Mouse (Mus musculus): ENCODE results near the gene Klhl33. TPM values are rescaled to one million over a fixed set of nuclear protein-coding genes. Genes with fewer than 3 reads are reported as not detected.
"Not testable (repeated sequence)": the region's sequence is repeated elsewhere in the genome, so short reads cannot be mapped to it uniquely, and the experiment has no call there.

The Klhl33 gene
- polyA plus RNA-seq, 1 experiment = 4.9 TPM

GRCm38 (mm10) chr14:50868211-50868610 is 29.1 kb downstream of the Klhl33 start:
- Histone ChIP-seq H3K4me2 (ENCODE audit: low read depth) (no peak overlapping the region), H3K36me3 (ENCODE audit: control insufficient read depth, insufficient read depth) (peaks cover 22% of the 10 kb centered on the region), H3K79me2 (ENCODE audit: control insufficient read depth, insufficient read depth) (peaks cover 7% of the 10 kb centered on the region), H3ac (ENCODE audit: control insufficient read depth, insufficient read length) (no peak overlapping the region), H3K4me3 (no peak overlapping the region), H3K27me3 (ENCODE audit: control insufficient read depth, insufficient read depth, insufficient read length) (no peaks in the 10 kb centered on the region)
- TF ChIP-seq POLR2A (IDR thresholded peaks at IDR 0.05; ENCODE audit: insufficient read length, low read depth) = no peak
- TF ChIP-seq USF1 (IDR thresholded peaks at IDR 0.05; ENCODE audit: low read depth) = no peak
- TF ChIP-seq REST (IDR thresholded peaks at IDR 0.05; ENCODE audit: insufficient read depth, insufficient read length) = no peak
- TF ChIP-seq MYOG (IDR thresholded peaks at IDR 0.05; ENCODE audit: control insufficient read depth in 1 of 3, insufficient read depth in 1 of 3, insufficient read length in 2 of 3, low read depth in 2 of 3) = no peak
- no peak for TF ChIP-seq CEBPB (IDR thresholded peaks at IDR 0.05; ENCODE audit: insufficient read depth, poor library complexity, severe bottlenecking)
- TF ChIP-seq SRF (IDR thresholded peaks at IDR 0.05; ENCODE audit: control insufficient read depth, insufficient read length, low read depth) = no peak
- TF ChIP-seq TCF12 (IDR thresholded peaks at IDR 0.05; ENCODE audit: insufficient read depth, poor library complexity, severe bottlenecking) = no peak
- TF ChIP-seq MYOD1 (IDR thresholded peaks at IDR 0.05; ENCODE audit: control insufficient read depth in 1 of 3, insufficient read length in 2 of 3, low read depth in 2 of 3) = no peak
- TF ChIP-seq MAX (IDR thresholded peaks at IDR 0.05; ENCODE audit: low read depth) = no peak
- TF ChIP-seq POLR2AphosphoS2 (IDR thresholded peaks at IDR 0.05; ENCODE audit: insufficient read length, low read depth) = no peak
- no peak for TF ChIP-seq E2F4 (IDR thresholded peaks at IDR 0.05; ENCODE audit: insufficient read depth)
- no peak for TF ChIP-seq TCF3 (IDR thresholded peaks at IDR 0.05; ENCODE audit: insufficient read length, low read depth)

DNA sequence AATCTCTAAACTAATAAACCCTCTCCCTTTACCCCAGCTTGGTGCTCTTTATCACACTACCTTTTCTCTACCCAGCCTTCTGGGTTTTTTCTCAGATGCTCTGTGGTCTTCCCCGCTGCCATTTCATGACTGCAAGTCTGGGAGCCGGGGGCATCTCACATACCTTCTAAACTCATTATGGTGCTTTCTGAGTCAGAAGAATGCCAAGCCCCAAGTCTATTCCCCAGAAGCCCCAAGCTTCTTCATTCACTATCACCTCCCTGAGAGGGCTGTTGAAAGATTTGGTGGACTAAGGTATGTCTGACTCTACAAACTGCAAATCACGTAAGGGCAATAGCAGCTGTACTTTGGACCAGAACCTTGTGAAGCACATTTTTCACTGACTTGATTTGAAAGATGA is 30.3 kb downstream of the Klhl33 start:
- H3K4me3 ChIP-seq = no peak overlapping the region
- no peak overlapping the region for H3ac ChIP-seq (ENCODE audit: control insufficient read depth, insufficient read length)
- no peaks in the 10 kb centered on the region for H3K27me3 ChIP-seq (ENCODE audit: control insufficient read depth, insufficient read depth, insufficient read length)
- H3K4me2 ChIP-seq (ENCODE audit: low read depth) = no peak overlapping the region
- H3K36me3 ChIP-seq (ENCODE audit: control insufficient read depth, insufficient read depth) = peaks cover 22% of the 10 kb centered on the region
- no peak for TF ChIP-seq POLR2AphosphoS2 (IDR thresholded peaks at IDR 0.05; ENCODE audit: insufficient read length, low read depth)
- no peak for TF ChIP-seq POLR2A (IDR thresholded peaks at IDR 0.05; ENCODE audit: insufficient read length, low read depth)
- TF ChIP-seq TCF12 (IDR thresholded peaks at IDR 0.05; ENCODE audit: insufficient read depth, poor library complexity, severe bottlenecking) = no peak
- no peak for TF ChIP-seq MYOD1 (IDR thresholded peaks at IDR 0.05; ENCODE audit: control insufficient read depth in 1 of 3, insufficient read length in 2 of 3, low read depth in 2 of 3)
- no peak for TF ChIP-seq MAX (IDR thresholded peaks at IDR 0.05; ENCODE audit: low read depth)
- no peak for TF ChIP-seq CEBPB (IDR thresholded peaks at IDR 0.05; ENCODE audit: insufficient read depth, poor library complexity, severe bottlenecking)
- TF ChIP-seq SRF (IDR thresholded peaks at IDR 0.05; ENCODE audit: control insufficient read depth, insufficient read length, low read depth) = no peak
- TF ChIP-seq REST (IDR thresholded peaks at IDR 0.05; ENCODE audit: insufficient read depth, insufficient read length) = no peak
- no peak for TF ChIP-seq TCF3 (IDR thresholded peaks at IDR 0.05; ENCODE audit: insufficient read length, low read depth)
- TF ChIP-seq USF1 (IDR thresholded peaks at IDR 0.05; ENCODE audit: low read depth) = no peak
- H3K79me2 ChIP-seq (ENCODE audit: control insufficient read depth, insufficient read depth) = peaks cover 7% of the 10 kb centered on the region

DNA sequence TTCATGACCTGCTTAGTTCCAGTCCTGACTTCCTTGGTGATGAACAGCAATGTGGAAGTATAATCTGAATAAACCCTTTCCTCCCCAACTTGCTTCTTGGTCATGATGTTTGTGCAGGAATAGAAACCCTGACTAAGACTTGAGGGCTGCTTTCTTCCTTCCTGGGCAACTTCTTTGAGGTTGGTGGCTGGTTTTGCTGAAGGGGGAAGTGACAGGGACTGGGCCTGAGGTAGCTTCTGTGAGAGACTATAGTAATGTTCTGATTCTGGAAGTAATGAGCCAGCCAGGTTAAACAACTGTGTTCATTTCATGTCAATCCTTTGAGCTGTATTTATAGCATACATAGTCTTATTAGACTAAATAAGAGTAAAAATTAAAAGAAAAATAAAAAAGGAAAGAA is 32.3 kb downstream of the Klhl33 start:
- H3K4me2 ChIP-seq (ENCODE audit: low read depth); H3K4me3 ChIP-seq; H3K79me2 ChIP-seq (ENCODE audit: control insufficient read depth, insufficient read depth); H3ac ChIP-seq (ENCODE audit: control insufficient read depth, insufficient read length); H3K27me3 ChIP-seq (ENCODE audit: control insufficient read depth, insufficient read depth, insufficient read length): not testable (repeated sequence)
- peaks cover 28% of the 10 kb centered on the region for H3K36me3 ChIP-seq (ENCODE audit: control insufficient read depth, insufficient read depth)

- no peak overlapping the region for H3K4me3 ChIP-seq
- no peaks in the 10 kb centered on the region for H3K79me2 ChIP-seq (ENCODE audit: control insufficient read depth, insufficient read depth)
- no peak overlapping the region for H3K4me2 ChIP-seq (ENCODE audit: low read depth)
- H3K27me3 ChIP-seq (ENCODE audit: control insufficient read depth, insufficient read depth, insufficient read length) = no peaks in the 10 kb centered on the region
- TF ChIP-seq REST (IDR thresholded peaks at IDR 0.05; ENCODE audit: insufficient read depth, insufficient read length) (no peak), MYOD1 (IDR thresholded peaks at IDR 0.05; ENCODE audit: control insufficient read depth in 1 of 3, insufficient read length in 2 of 3, low read depth in 2 of 3) (no peak), MAX (IDR thresholded peaks at IDR 0.05; ENCODE audit: low read depth) (no peak), USF1 (IDR thresholded peaks at IDR 0.05; ENCODE audit: low read depth) (no peak), E2F4 (IDR thresholded peaks at IDR 0.05; ENCODE audit: insufficient read depth) (no peak), TCF3 (IDR thresholded peaks at IDR 0.05; ENCODE audit: insufficient read length, low read depth) (no peak), TCF12 (IDR thresholded peaks at IDR 0.05; ENCODE audit: insufficient read depth, poor library complexity, severe bottlenecking) (no peak), POLR2A (IDR thresholded peaks at IDR 0.05; ENCODE audit: insufficient read length, low read depth) (no peak), CEBPB (IDR thresholded peaks at IDR 0.05; ENCODE audit: insufficient read depth, poor library complexity, severe bottlenecking) (no peak), SRF (IDR thresholded peaks at IDR 0.05; ENCODE audit: control insufficient read depth, insufficient read length, low read depth) (no peak), MYOG (IDR thresholded peaks at IDR 0.05; ENCODE audit: control insufficient read depth in 1 of 3, insufficient read depth in 1 of 3, insufficient read length in 2 of 3, low read depth in 2 of 3) (no peak), POLR2AphosphoS2 (IDR thresholded peaks at IDR 0.05; ENCODE audit: insufficient read length, low read depth) (no peak)
- no peak overlapping the region for H3ac ChIP-seq (ENCODE audit: control insufficient read depth, insufficient read length)
- peaks cover 38% of the 10 kb centered on the region for H3K36me3 ChIP-seq (ENCODE audit: control insufficient read depth, insufficient read depth)
Measured at GRCm38 (mm10) chr14:50862641-50863040, 34.7 kb downstream of the Klhl33 start.

DNA sequence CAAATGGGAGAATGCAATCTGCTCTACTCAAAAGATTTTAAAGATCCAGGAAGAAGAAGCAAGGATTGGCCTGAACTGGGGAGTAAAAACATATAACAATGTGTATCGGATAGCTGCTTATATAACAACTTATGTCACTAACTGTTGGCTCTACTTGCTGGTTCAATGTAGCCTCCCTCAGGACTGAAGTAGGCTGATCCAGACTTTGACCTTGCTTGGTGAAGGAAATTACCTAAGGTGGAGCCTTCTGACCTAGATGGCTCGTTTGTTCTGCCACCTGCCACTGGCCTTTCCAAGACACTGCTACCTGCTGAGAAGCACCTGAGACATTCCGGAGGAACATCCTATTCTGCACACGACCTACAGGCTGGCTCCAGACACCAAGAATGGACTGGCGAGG is 41.5 kb downstream of the Klhl33 start:
- no peaks in the 10 kb centered on the region for H3K79me2 ChIP-seq (ENCODE audit: control insufficient read depth, insufficient read depth)
- no peak overlapping the region for H3K4me2 ChIP-seq (ENCODE audit: low read depth)
- H3ac ChIP-seq (ENCODE audit: control insufficient read depth, insufficient read length) = no peak overlapping the region
- H3K36me3 ChIP-seq (ENCODE audit: control insufficient read depth, insufficient read depth) = peaks cover 41% of the 10 kb centered on the region
- no peak for TF ChIP-seq MAX (IDR thresholded peaks at IDR 0.05; ENCODE audit: low read depth)
- no peak for TF ChIP-seq TCF3 (IDR thresholded peaks at IDR 0.05; ENCODE audit: insufficient read length, low read depth)
- no peak for TF ChIP-seq CEBPB (IDR thresholded peaks at IDR 0.05; ENCODE audit: insufficient read depth, poor library complexity, severe bottlenecking)
- TF ChIP-seq POLR2A (IDR thresholded peaks at IDR 0.05; ENCODE audit: insufficient read length, low read depth) = no peak
- no peak for TF ChIP-seq E2F4 (IDR thresholded peaks at IDR 0.05; ENCODE audit: insufficient read depth)
- no peak for TF ChIP-seq USF1 (IDR thresholded peaks at IDR 0.05; ENCODE audit: low read depth)
- TF ChIP-seq SRF (IDR thresholded peaks at IDR 0.05; ENCODE audit: control insufficient read depth, insufficient read length, low read depth) = no peak
- TF ChIP-seq POLR2AphosphoS2 (IDR thresholded peaks at IDR 0.05; ENCODE audit: insufficient read length, low read depth) = no peak
- no peak for TF ChIP-seq MYOD1 (IDR thresholded peaks at IDR 0.05; ENCODE audit: control insufficient read depth in 1 of 3, insufficient read length in 2 of 3, low read depth in 2 of 3)
- H3K4me3 ChIP-seq = no peak overlapping the region
- H3K27me3 ChIP-seq (ENCODE audit: control insufficient read depth, insufficient read depth, insufficient read length) = no peaks in the 10 kb centered on the region

Other genes starting within 250 kb of the Klhl33 start
- not detected for gene Olfr747, start 204.3 kb downstream of the Klhl33 start, polyA plus RNA-seq (2012; fragmentation: generic; extraction: Trizol)
- gene Olfr748, start 190.1 kb downstream of the Klhl33 start, polyA plus RNA-seq (2012; fragmentation: generic; extraction: Trizol) = not detected
- gene Olfr749, start 152.4 kb downstream of the Klhl33 start, polyA plus RNA-seq (2012; fragmentation: generic; extraction: Trizol) = not detected
- gene Ttc5, start 112.0 kb downstream of the Klhl33 start, polyA plus RNA-seq (2012; fragmentation: generic; extraction: Trizol) = 26.7 TPM
- 0.16 TPM for gene Ccnb1ip1, start 89.8 kb downstream of the Klhl33 start, polyA plus RNA-seq (2012; fragmentation: generic; extraction: Trizol)
- 22.1 TPM for gene Parp2, start 89.7 kb downstream of the Klhl33 start, polyA plus RNA-seq (2012; fragmentation: generic; extraction: Trizol)
- 20.6 TPM for gene Tep1, start 26.9 kb downstream of the Klhl33 start, polyA plus RNA-seq (2012; fragmentation: generic; extraction: Trizol)
- gene Osgep, start 27.4 kb upstream of the Klhl33 start, polyA plus RNA-seq (2012; fragmentation: generic; extraction: Trizol) = 81.0 TPM
- 113 TPM for gene Apex1, start 27.5 kb upstream of the Klhl33 start, polyA plus RNA-seq (2012; fragmentation: generic; extraction: Trizol)
- 71.3 TPM for gene Pip4p1, start 33.3 kb upstream of the Klhl33 start, polyA plus RNA-seq (2012; fragmentation: generic; extraction: Trizol)
- gene Pnp, start 33.6 kb upstream of the Klhl33 start, polyA plus RNA-seq (2012; fragmentation: generic; extraction: Trizol) = 20.4 TPM
- gene Gm49342, start 47.0 kb upstream of the Klhl33 start, polyA plus RNA-seq (2012; fragmentation: generic; extraction: Trizol) = 11.9 TPM
- gene Pnp2, start 58.5 kb upstream of the Klhl33 start, polyA plus RNA-seq (2012; fragmentation: generic; extraction: Trizol) = 0.08 TPM
- gene Rnase10, start 110.2 kb upstream of the Klhl33 start, polyA plus RNA-seq (2012; fragmentation: generic; extraction: Trizol) = 0.10 TPM
- not detected for gene Rnase9, start 144.4 kb upstream of the Klhl33 start, polyA plus RNA-seq (2012; fragmentation: generic; extraction: Trizol)
- gene Rnase11, start 152.7 kb upstream of the Klhl33 start, polyA plus RNA-seq (2012; fragmentation: generic; extraction: Trizol) = not detected
- not detected for gene Rnase12, start 160.2 kb upstream of the Klhl33 start, polyA plus RNA-seq (2012; fragmentation: generic; extraction: Trizol)
- gene Olfr750, start 176.9 kb upstream of the Klhl33 start, polyA plus RNA-seq (2012; fragmentation: generic; extraction: Trizol) = not detected
- 17.8 TPM for gene Rnase4, start 193.6 kb upstream of the Klhl33 start, polyA plus RNA-seq (2012; fragmentation: generic; extraction: Trizol)
- 1.3 TPM for gene Ang, start 193.6 kb upstream of the Klhl33 start, polyA plus RNA-seq (2012; fragmentation: generic; extraction: Trizol)
- gene Eddm3b, start 216.9 kb upstream of the Klhl33 start, polyA plus RNA-seq (2012; fragmentation: generic; extraction: Trizol) = 0.05 TPM
- gene Rnase6, start 226.4 kb upstream of the Klhl33 start, polyA plus RNA-seq (2012; fragmentation: generic; extraction: Trizol) = 0.12 TPM
- gene Rnase1, start 249.3 kb upstream of the Klhl33 start, polyA plus RNA-seq (2012; fragmentation: generic; extraction: Trizol) = 0.17 TPM